Mouse (Mus musculus) forebrain, embryonic 13.5 days (tissue): ENCODE data around the gene Celsr3. TPM values are rescaled to one million over a fixed set of nuclear protein-coding genes. Genes with fewer than 3 reads are reported as not detected.

Experiments
- ATAC-seq: fragments of 200-750 bp; cut with Nextera tagmentation; 2 replicates; pipeline ENCODE4 v1.8.0; 2017
- H3K27ac ChIP-seq: fragments of 300-500 bp; sonication (generic); 2 replicates; pipeline ENCODE4 v1.5.1; 2015; ENCODE audit warnings: inconsistent platforms, mild to moderate bottlenecking, moderate library complexity
- H3K27me3 ChIP-seq: fragments of 300-500 bp; sonication (generic); 2 replicates; pipeline ENCODE4 v1.6.1; 2015; ENCODE audit warnings: mild to moderate bottlenecking, inconsistent platforms
- H3K36me3 ChIP-seq: fragments of 300-500 bp; sonication (generic); 2 replicates; pipeline ENCODE4 v1.6.1; 2015; ENCODE audit warnings: mild to moderate bottlenecking, inconsistent platforms; ENCODE audit not compliant: poor library complexity, severe bottlenecking
- H3K4me1 ChIP-seq: fragments of 300-500 bp; sonication (generic); 2 replicates; pipeline ENCODE4 v1.6.1; 2015; ENCODE audit warnings: inconsistent platforms
- H3K4me2 ChIP-seq: fragments of 300-500 bp; sonication (generic); 2 replicates; pipeline ENCODE4 v1.6.1; 2015; ENCODE audit warnings: inconsistent platforms, mild to moderate bottlenecking, moderate library complexity
- H3K4me3 ChIP-seq: fragments of 300-500 bp; sonication (generic); 2 replicates; pipeline ENCODE4 v1.5.1; 2015; ENCODE audit warnings: mild to moderate bottlenecking, inconsistent platforms
- H3K9ac ChIP-seq: fragments of 300-500 bp; sonication (generic); 2 replicates; pipeline ENCODE4 v1.6.1; 2015; ENCODE audit warnings: mild to moderate bottlenecking, inconsistent platforms
- H3K9me3 ChIP-seq: fragments of 300-500 bp; sonication (generic); replicated peaks from 2 replicates; pipeline ENCODE4 v1.6.1; 2016; ENCODE audit warnings: inconsistent platforms
- WGBS: fragments of 180-500 bp; shearing (Covaris S2); methylation state at CpG from one replicate; pipeline ENCODE4 v1.1.7; 2015; 5-methylcytosine and 5-hydroxymethylcytosine counted together
- polyA plus RNA-seq: library from polyadenylated mRNA; unstranded; fragments of >200 nt; fragmentation: Nextera tagmentation; extraction: Ambion mirVana; gene quantifications from 2 replicates; pipeline ENCODE4 v1.2.1, GENCODE M21; 2015

Gene Celsr3
- polyA plus RNA-seq, 1 experiment from 2014 or later: 13.3 TPM

DNA sequence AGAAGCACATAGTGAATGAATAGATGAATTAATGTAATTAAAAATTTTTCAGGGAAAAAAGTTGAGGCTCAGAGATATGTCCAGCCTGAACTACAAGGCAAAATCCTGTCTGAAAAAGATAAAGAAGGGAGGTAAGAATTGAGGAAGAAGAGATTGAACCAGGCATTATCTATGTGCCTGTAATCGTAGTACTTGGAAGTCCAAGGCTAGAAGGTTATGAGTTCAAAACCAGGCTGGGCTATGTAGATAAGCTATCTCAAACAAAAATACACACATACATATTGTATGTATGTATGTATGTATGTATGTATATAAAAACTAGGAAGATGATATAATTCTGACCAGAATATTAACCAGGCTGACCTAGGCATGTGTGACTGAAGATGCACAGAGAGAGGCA lies 33.8 kb upstream of the Celsr3 start:
- ATAC-seq: no peak
- Histone ChIP-seq H3K4me3 (no peak overlapping the region), H3K4me2 (peak overlapping the region; percentile 14; the same call in 1 of the 2 replicates), H3K4me1 (peaks cover 91% of the 10 kb centered on the region), H3K9me3 (no peaks in the 10 kb centered on the region), H3K36me3 (peaks cover 18% of the 10 kb centered on the region), H3K27ac (no peak overlapping the region), H3K27me3 (no peaks in the 10 kb centered on the region), H3K9ac (no peak overlapping the region)
- WGBS: 87% methylated on average over 1 of the region's 1 CpGs

DNA sequence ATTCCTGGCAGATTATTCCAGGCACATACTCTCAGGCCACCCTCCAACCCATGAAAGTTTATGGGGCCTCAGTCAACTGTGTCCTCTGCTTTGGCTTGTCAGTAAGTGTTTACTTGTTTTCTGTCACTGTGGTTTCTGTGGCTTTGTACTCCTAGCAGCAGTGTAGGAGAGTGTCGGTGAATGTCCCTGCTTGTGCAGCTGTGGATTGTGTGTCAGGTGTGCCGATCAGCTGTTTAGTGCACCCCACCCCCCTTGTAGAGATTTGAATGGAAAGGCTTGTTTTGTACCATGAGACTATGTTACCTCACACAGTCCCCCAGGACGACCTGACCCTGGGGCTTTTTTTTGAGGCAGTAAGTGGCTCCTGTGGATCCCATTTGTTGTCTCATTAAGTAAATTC lies 33.4 kb upstream of the Celsr3 start:
- H3K9me3 ChIP-seq: no peaks in the 10 kb centered on the region
- peaks cover 88% of the 10 kb centered on the region for H3K4me1 ChIP-seq
- H3K4me3 ChIP-seq: no peak overlapping the region
- no peaks in the 10 kb centered on the region for H3K27me3 ChIP-seq
- H3K9ac ChIP-seq: no peak overlapping the region
- peak overlapping the region; percentile 14; the same call in 1 of the 2 replicates for H3K4me2 ChIP-seq
- peaks cover 22% of the 10 kb centered on the region for H3K36me3 ChIP-seq
- WGBS: 31% methylated on average over 3 of the region's 3 CpGs
- H3K27ac ChIP-seq: no peak overlapping the region
- ATAC-seq: no peak

DNA sequence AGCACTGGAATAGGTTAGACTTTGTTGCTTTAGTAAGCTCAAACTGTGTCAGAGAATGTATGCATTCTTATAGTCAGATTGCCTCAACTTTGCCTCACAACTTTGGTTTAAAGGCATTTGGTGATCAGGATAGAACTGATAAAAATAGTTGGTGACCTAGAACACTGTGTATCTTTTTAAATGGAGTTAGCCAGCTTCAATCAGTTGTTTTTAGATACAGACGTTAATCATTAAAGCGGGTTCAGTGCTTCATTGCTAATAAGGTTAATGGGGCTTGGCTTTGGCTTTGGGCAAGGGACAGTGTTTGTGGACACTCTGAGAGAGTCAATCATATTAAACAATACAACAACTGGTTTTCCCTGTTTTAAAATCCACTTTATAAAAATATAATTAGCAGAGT lies 30.8 kb upstream of the Celsr3 start:
- Histone ChIP-seq H3K27me3 (no peaks in the 10 kb centered on the region), H3K36me3 (peaks cover 46% of the 10 kb centered on the region), H3K9me3 (no peaks in the 10 kb centered on the region), H3K4me2 (peak overlapping the region; percentile 35), H3K4me3 (no peak overlapping the region), H3K4me1 (peaks cover 69% of the 10 kb centered on the region), H3K27ac (no peak overlapping the region), H3K9ac (no peak overlapping the region)
- ATAC-seq: no peak
- 47% methylated on average over 2 of the region's 2 CpGs for WGBS

DNA sequence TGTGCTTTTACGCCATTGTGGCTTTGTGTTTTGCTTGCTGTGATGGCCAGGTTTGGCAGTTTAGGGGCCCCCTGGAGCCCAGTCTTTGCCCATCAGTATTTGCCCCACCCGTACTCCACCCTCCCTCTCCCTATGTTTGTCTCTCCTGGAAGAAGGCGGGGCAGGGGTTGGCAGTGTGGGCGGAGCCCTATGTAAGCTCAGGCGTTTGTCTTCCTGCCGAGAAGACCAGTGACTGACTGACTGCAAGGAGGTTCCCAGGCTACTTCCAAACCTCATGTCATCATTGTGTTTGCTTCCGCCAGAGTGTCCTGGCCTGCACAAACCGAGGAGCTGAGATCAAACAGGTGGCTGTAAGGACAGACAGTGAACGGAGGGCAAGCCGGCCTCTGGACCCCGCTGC lies 30.4 kb upstream of the Celsr3 start:
- H3K4me3 ChIP-seq: peak overlapping the region; percentile 3; the same call in 1 of the 2 replicates
- peaks cover 64% of the 10 kb centered on the region for H3K4me1 ChIP-seq
- H3K4me2 ChIP-seq: peak overlapping the region; percentile 35
- peak overlapping the region; percentile 52 for H3K27ac ChIP-seq
- H3K9me3 ChIP-seq: no peaks in the 10 kb centered on the region
- peak overlapping the region; percentile 9; the same call in 1 of the 2 replicates for H3K9ac ChIP-seq
- H3K27me3 ChIP-seq: no peaks in the 10 kb centered on the region
- peaks cover 49% of the 10 kb centered on the region for H3K36me3 ChIP-seq
- 34% methylated on average over 11 of the region's 11 CpGs for WGBS
- no peak for ATAC-seq

DNA sequence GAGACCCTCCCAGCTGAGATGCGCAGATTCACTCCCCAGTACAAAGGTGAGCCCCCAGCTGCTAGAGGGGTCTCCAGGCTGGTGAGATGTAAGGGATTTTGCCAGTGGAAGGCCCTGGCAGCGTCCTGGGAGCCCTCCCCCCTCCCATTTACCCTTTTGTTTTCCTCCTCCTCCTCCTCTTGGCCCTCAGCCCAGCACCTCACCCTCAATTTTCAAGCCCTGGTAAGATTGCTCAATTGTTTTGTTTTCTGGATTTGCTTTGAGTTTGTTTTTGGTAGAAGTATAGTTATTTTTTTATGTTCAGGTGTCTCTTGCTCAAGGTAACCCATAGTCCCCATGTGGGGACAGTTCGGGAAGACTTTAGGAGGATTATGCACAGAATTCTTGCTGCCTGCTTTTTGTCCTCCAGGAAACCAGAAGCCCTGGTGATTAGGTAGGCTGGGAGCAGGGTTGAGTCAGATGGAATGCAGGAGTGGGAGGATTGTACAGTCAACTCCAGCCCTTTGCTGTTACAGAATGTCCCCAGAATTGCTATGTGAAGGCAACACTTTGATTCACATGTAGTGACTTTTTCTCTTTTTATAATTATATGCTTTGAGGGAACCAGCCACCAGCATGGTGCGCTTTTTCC lies 29.7 kb upstream of the Celsr3 start:
- Histone ChIP-seq H3K9ac (0 out of 2 replicates have a peak overlapping the region, but pooled peaks have one; percentile 9), H3K4me3 (no peak overlapping the region), H3K4me1 (peaks cover 59% of the 10 kb centered on the region), H3K9me3 (no peaks in the 10 kb centered on the region), H3K27ac (peak overlapping the region; percentile 52), H3K36me3 (peaks cover 56% of the 10 kb centered on the region), H3K27me3 (no peaks in the 10 kb centered on the region), H3K4me2 (peak overlapping the region; percentile 35)
- ATAC-seq: no peak
- 55% methylated on average over 4 of the region's 4 CpGs for whole genome bisulfite sequencing

DNA sequence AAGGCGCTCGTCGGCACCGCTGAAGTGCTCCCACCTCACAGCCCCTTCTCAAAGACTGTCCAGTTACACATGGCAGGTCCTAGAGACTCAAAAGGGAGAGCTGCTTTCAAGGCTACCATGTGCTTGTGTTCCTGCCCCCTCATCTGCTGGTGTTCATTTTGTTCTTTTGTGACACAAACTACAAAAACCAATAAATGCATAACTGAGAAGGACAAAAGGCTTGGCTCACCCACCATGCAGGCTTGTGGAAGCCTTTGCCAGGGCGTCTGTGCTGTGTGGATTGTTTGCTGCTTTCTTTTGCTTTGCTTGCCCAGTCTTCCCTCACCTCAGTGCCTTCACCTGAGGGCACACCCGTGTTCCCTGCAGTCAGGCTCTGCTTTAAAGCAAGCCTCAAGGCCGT lies 28.6 kb upstream of the Celsr3 start:
- ATAC-seq: no peak
- Histone ChIP-seq H3K27ac (no peak overlapping the region), H3K9me3 (no peaks in the 10 kb centered on the region), H3K9ac (no peak overlapping the region), H3K4me2 (no peak overlapping the region), H3K27me3 (no peaks in the 10 kb centered on the region), H3K36me3 (peaks cover 64% of the 10 kb centered on the region), H3K4me3 (no peak overlapping the region), H3K4me1 (peaks cover 49% of the 10 kb centered on the region)
- 76% methylated on average over 7 of the region's 7 CpGs for WGBS

DNA sequence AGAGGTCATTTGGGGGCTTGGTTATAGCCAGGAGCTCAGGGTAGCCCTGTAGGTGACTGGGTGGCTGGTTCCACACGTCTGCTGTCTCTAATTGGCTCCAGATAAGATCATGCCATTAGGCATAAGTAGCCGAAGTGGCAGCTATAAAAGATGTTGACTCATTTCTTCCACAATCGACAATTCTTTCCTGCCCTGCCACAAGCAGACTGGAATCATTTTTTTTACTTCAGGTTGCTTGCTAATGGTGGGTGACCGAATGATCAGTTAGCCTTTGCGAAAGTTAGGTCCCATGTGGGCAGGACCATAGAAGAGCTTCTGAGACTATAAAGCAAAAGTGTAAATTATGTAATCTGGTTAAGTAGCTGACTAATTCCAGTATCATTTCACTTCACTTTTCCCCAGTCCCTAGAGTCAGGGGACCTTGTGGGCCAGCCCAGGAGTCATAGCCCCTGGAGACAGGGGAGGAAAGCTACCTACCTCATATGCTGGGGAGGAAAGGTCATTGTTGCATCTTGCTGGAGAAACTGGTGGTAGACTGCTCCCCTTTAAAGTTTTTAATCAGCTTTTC lies 27.5 kb upstream of the Celsr3 start:
- WGBS: 89% methylated on average over 5 of the region's 5 CpGs
- Histone ChIP-seq H3K27ac (no peak overlapping the region), H3K36me3 (peaks cover 73% of the 10 kb centered on the region), H3K27me3 (no peaks in the 10 kb centered on the region), H3K9ac (no peak overlapping the region), H3K9me3 (no peaks in the 10 kb centered on the region), H3K4me3 (no peak overlapping the region), H3K4me2 (no peak overlapping the region), H3K4me1 (peaks cover 38% of the 10 kb centered on the region)
- ATAC-seq: no peak

DNA sequence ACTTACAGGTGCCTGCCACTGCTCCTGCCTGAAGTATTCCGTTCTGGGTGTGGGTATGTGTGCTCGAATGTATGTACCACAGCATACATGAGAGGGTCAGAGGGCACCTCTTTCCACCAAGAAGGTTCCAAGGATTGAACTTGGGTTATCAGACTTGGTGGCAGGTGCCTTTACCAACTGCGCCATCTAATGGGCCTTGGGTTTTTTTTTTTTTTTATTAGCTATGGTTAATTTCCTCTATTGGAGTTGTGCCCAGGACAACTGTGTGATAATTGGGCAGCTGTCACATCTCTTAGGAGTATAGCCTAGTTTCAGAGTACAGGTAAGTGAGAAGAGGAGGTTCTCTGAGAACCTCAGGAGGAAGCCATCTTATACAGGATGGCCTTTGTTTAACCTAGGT lies 26.6 kb upstream of the Celsr3 start:
- H3K4me3 ChIP-seq: no peak overlapping the region
- no peak overlapping the region for H3K27ac ChIP-seq
- H3K36me3 ChIP-seq: peaks cover 83% of the 10 kb centered on the region
- no peak overlapping the region for H3K4me2 ChIP-seq
- WGBS: 86% methylated on average over 3 of the region's 3 CpGs
- H3K27me3 ChIP-seq: no peaks in the 10 kb centered on the region
- H3K9me3 ChIP-seq: no peaks in the 10 kb centered on the region
- no peak for ATAC-seq
- H3K9ac ChIP-seq: no peak overlapping the region
- H3K4me1 ChIP-seq: peaks cover 29% of the 10 kb centered on the region

DNA sequence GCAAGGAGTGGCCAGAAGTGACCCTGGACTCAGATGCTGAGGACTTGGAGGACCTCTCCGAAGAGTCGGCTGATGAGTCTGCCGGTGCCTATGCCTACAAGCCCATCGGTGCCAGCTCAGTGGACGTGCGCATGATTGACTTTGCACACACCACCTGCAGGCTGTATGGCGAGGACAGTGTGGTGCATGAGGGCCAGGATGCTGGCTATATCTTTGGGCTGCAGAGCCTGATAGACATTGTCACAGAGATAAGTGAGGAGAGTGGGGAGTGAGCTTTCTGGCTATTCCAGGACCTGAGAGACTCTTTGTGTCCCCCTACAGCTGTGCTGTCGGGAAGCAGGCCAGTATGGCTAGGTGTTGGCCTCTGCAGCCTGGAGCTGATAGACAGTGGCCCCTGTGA lies 20.4 kb upstream of the Celsr3 start:
- Histone ChIP-seq H3K4me1 (peaks cover 15% of the 10 kb centered on the region), H3K4me3 (no peak overlapping the region)
- 92% methylated on average over 8 of the region's 8 CpGs for WGBS

DNA sequence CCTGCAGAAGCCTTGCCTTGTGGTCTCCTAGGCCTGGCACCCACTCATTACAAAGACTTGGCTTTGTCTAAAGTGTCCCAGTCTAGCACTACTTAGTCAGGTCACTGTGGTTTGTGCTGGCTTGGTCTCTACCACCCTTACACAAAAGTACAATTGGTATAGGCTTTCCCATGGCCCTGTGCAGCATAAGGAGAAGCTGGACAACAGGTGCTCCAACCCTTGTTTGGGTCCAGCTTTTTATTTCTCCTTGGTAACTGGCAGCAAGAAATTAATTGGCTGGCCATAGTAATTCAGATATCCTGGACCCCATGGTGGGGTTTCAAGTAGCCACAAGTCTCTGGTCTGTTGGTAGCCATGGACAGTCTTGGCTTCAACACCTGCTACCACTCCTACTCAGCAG lies 19.7 kb upstream of the Celsr3 start:
- Histone ChIP-seq H3K9me3 (no peaks in the 10 kb centered on the region), H3K9ac (no peak overlapping the region), H3K4me3 (no peak overlapping the region), H3K4me2 (no peak overlapping the region), H3K36me3 (peaks cover 70% of the 10 kb centered on the region), H3K27ac (no peak overlapping the region), H3K27me3 (no peaks in the 10 kb centered on the region), H3K4me1 (peaks cover 15% of the 10 kb centered on the region)
- no peak for ATAC-seq

More for the DNA sequence above, 20.4 kb upstream of the Celsr3 start:
- H3K4me2 ChIP-seq: no peak overlapping the region
- peaks cover 70% of the 10 kb centered on the region for H3K36me3 ChIP-seq
- ATAC-seq: no peak
- no peak overlapping the region for H3K9ac ChIP-seq
- no peak overlapping the region for H3K27ac ChIP-seq
- no peaks in the 10 kb centered on the region for H3K27me3 ChIP-seq
- no peaks in the 10 kb centered on the region for H3K9me3 ChIP-seq

DNA sequence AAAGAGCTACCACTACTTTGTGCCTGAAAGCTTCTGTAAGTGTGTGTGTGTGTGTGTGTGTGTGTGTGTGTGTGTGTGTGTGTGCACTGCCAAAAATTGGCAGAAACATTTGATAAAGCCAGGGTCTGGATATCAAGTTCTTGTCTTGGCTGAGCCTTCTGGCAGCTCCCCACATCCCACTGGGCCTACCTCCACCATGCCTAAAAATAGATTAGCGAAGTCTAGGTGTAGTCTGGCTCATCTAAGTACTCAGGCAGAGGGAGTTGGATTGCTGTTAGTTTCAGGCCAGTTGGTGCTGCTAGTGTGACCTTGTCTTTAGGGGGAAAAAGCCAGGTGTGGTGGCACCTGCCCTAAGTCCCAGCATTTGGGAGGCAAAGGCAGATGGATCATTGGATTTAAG lies 19.3 kb upstream of the Celsr3 start:
- no peak overlapping the region for H3K4me3 ChIP-seq
- H3K27ac ChIP-seq: peak overlapping the region; percentile 12; the same call in 1 of the 2 replicates
- peaks cover 70% of the 10 kb centered on the region for H3K36me3 ChIP-seq
- H3K4me2 ChIP-seq: no peak overlapping the region
- ATAC-seq: no peak
- peaks cover 15% of the 10 kb centered on the region for H3K4me1 ChIP-seq
- H3K9me3 ChIP-seq: no peaks in the 10 kb centered on the region
- H3K9ac ChIP-seq: no peak overlapping the region
- H3K27me3 ChIP-seq: no peaks in the 10 kb centered on the region
- 88% methylated on average over 1 of the region's 1 CpGs for WGBS

DNA sequence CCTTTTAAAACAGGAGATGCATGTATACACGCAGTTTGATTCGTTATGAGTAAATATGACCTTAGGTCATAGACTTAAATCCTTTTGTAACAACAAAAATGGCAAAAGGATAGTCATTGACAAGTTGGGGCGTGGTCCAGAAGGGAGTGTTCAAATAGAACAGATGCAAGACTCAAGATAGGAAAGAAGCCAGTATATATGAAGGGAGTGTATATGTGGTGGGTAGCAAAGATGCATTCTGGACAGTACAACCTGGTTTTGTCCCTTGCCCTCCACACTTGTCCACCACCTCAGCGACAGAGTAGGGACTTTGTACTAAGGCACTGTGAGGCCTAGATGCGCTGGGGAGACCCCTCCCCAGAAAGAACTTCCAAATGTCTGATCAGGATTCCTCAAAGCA lies 18.4 kb upstream of the Celsr3 start:
- Histone ChIP-seq H3K27me3 (no peaks in the 10 kb centered on the region), H3K4me3 (0 out of 2 replicates have a peak overlapping the region, but pooled peaks have one; percentile 74), H3K4me1 (peaks cover 15% of the 10 kb centered on the region), H3K9ac (0 out of 2 replicates have a peak overlapping the region, but pooled peaks have one; percentile 91), H3K36me3 (peaks cover 70% of the 10 kb centered on the region), H3K27ac (peak overlapping the region; percentile 41; the same call in 1 of the 2 replicates), H3K9me3 (no peaks in the 10 kb centered on the region), H3K4me2 (peak overlapping the region; percentile 93; the same call in 1 of the 2 replicates)
- ATAC-seq: 0 out of 2 replicates have a peak, but pooled peaks have one; percentile 17
- WGBS: 70% methylated on average over 5 of the region's 5 CpGs
